Mouse (Mus musculus): Measurements from ENCODE around the gene Calr3.
A peak's percentile ranks its signal among the peaks of the same experiment; 100 is the strongest.

Calr3 gene

GRCm38 (mm10) chr8:72438248-72439015, 5.2 kb downstream of the Calr3 start:
- no peak for DNase-seq (ENCODE audit: low spot score)

- DNase-seq (ENCODE audit: low spot score) = no peak
These were observed 8.7 kb downstream of the Calr3 start for GRCm38 (mm10) chr8:72434952-72435351.

GRCm38 (mm10) chr8:72429676-72430075, 14.0 kb downstream of the Calr3 start:
- DNase-seq (ENCODE audit: low spot score) = no peak

- no peak for DNase-seq (ENCODE audit: low spot score)
These were observed 20.7 kb downstream of the Calr3 start for GRCm38 (mm10) chr8:72422926-72423325.

GRCm38 (mm10) chr8:72421362-72422335, 22.0 kb downstream of the Calr3 start, which contains the start of gene Eps15l1:
Gene Eps15l1, minus strand, starts transcription at chr8:72421460.
- peak; percentile 99 for DNase-seq (ENCODE audit: low spot score)

- DNase-seq (ENCODE audit: low spot score) = no peak
These were observed 22.9 kb downstream of the Calr3 start for GRCm38 (mm10) chr8:72420571-72421361.

GRCm38 (mm10) chr8:72418073-72418472, 25.6 kb downstream of the Calr3 start:
- no peak for DNase-seq (ENCODE audit: low spot score)

GRCm38 (mm10) chr8:72415252-72415651, 28.4 kb downstream of the Calr3 start:
- DNase-seq (ENCODE audit: low spot score) = no peak

- DNase-seq (ENCODE audit: low spot score) = no peak
These were observed 29.8 kb downstream of the Calr3 start for GRCm38 (mm10) chr8:72413839-72414238.

GRCm38 (mm10) chr8:72409443-72409842, 34.2 kb downstream of the Calr3 start:
- DNase-seq (ENCODE audit: low spot score) = no peak

GRCm38 (mm10) chr8:72407878-72408277, 35.8 kb downstream of the Calr3 start:
- DNase-seq (ENCODE audit: low spot score) = no peak

GRCm38 (mm10) chr8:72402981-72403380, 40.7 kb downstream of the Calr3 start:
- no peak for DNase-seq (ENCODE audit: low spot score)

- DNase-seq (ENCODE audit: low spot score) = no peak
These were observed 42.3 kb downstream of the Calr3 start for GRCm38 (mm10) chr8:72401381-72401780.

GRCm38 (mm10) chr8:72385737-72386136, 57.9 kb downstream of the Calr3 start:
- no peak for DNase-seq (ENCODE audit: low spot score)

- DNase-seq (ENCODE audit: low spot score) = no peak
These were observed 61.3 kb downstream of the Calr3 start for GRCm38 (mm10) chr8:72382395-72382794.

- no peak for DNase-seq (ENCODE audit: low spot score)
These were observed 63.0 kb downstream of the Calr3 start for GRCm38 (mm10) chr8:72380656-72381055.

- DNase-seq (ENCODE audit: low spot score) = no peak
These were observed 66.8 kb downstream of the Calr3 start for GRCm38 (mm10) chr8:72376900-72377299.

- DNase-seq (ENCODE audit: low spot score) = no peak
These were observed 67.4 kb downstream of the Calr3 start for GRCm38 (mm10) chr8:72376309-72376708.

GRCm38 (mm10) chr8:72375161-72375560, 68.5 kb downstream of the Calr3 start:
- DNase-seq (ENCODE audit: low spot score) = no peak

All from left cerebral cortex, adult 11 months (tissue).